Mouse (Mus musculus): Measurements from ENCODE around the gene Sst. TPM values are rescaled to one million over a fixed set of nuclear protein-coding genes. Genes with fewer than 3 reads are reported as not detected.

Sst gene
- polyA plus RNA-seq, 1 experiment from 2014 or later = 269 TPM

GRCm38 (mm10) chr16:23855242-23855641 lies 35.5 kb downstream of the Sst start:
- Histone ChIP-seq H3K36me3 (no peaks in the 10 kb centered on the region), H3K9me3 (replicated peaks) (no peaks in the 10 kb centered on the region), H3K27me3 (replicated peaks) (no peaks in the 10 kb centered on the region), H3K4me3 (replicated peaks) (no peak overlapping the region), H3K27ac (replicated peaks) (no peak overlapping the region), H3K4me1 (no peaks in the 10 kb centered on the region), H3K4me2 (no peak overlapping the region), H3K9ac (replicated peaks) (no peak overlapping the region)
- ATAC-seq (ENCODE audit: low FRiP score) = no peak
- WGBS = 80% methylated on average over 1 of the region's 1 CpGs

GRCm38 (mm10) chr16:23849720-23850119 lies 41.0 kb downstream of the Sst start:
- H3K4me1 ChIP-seq = peaks cover 6% of the 10 kb centered on the region; the same call in 1 of the 2 replicates
- no peak overlapping the region for H3K4me3 ChIP-seq (replicated peaks)
- ATAC-seq (ENCODE audit: low FRiP score) = peak; percentile 59; the same call in 1 of the 2 replicates
- peak overlapping the region; percentile 60; the same call in 1 of the 2 replicates for H3K27ac ChIP-seq (replicated peaks)
- no peak overlapping the region for H3K9ac ChIP-seq (replicated peaks)
- H3K36me3 ChIP-seq = no peaks in the 10 kb centered on the region
- no peak overlapping the region for H3K4me2 ChIP-seq
- H3K9me3 ChIP-seq (replicated peaks) = no peaks in the 10 kb centered on the region
- H3K27me3 ChIP-seq (replicated peaks) = no peaks in the 10 kb centered on the region

GRCm38 (mm10) chr16:23849176-23849575 lies 41.6 kb downstream of the Sst start:
- no peak for ATAC-seq (ENCODE audit: low FRiP score)

GRCm38 (mm10) chr16:23844622-23845021 lies 46.1 kb downstream of the Sst start:
- Histone ChIP-seq H3K9ac (replicated peaks) (no peak overlapping the region), H3K4me2 (no peak overlapping the region), H3K36me3 (no peaks in the 10 kb centered on the region), H3K27me3 (replicated peaks) (no peaks in the 10 kb centered on the region), H3K9me3 (replicated peaks) (no peaks in the 10 kb centered on the region), H3K4me1 (peaks cover 1% of the 10 kb centered on the region; the same call in 1 of the 2 replicates), H3K27ac (replicated peaks) (no peak overlapping the region), H3K4me3 (replicated peaks) (no peak overlapping the region)
- WGBS = 90% methylated on average over 7 of the region's 7 CpGs
- ATAC-seq (ENCODE audit: low FRiP score) = no peak

More at GRCm38 (mm10) chr16:23849176-23849575, 41.6 kb downstream of the Sst start:
- H3K36me3 ChIP-seq = no peaks in the 10 kb centered on the region
- no peaks in the 10 kb centered on the region for H3K9me3 ChIP-seq (replicated peaks)
- H3K4me1 ChIP-seq = peaks cover 6% of the 10 kb centered on the region; the same call in 1 of the 2 replicates
- H3K27me3 ChIP-seq (replicated peaks) = no peaks in the 10 kb centered on the region
- no peak overlapping the region for H3K9ac ChIP-seq (replicated peaks)
- H3K27ac ChIP-seq (replicated peaks) = peak overlapping the region; percentile 55; the same call in 1 of the 2 replicates
- H3K4me2 ChIP-seq = no peak overlapping the region
- H3K4me3 ChIP-seq (replicated peaks) = no peak overlapping the region

- Histone ChIP-seq H3K9ac (replicated peaks) (no peak overlapping the region), H3K36me3 (no peaks in the 10 kb centered on the region), H3K27me3 (replicated peaks) (no peaks in the 10 kb centered on the region), H3K27ac (replicated peaks) (no peak overlapping the region), H3K4me2 (no peak overlapping the region), H3K4me3 (replicated peaks) (no peak overlapping the region), H3K4me1 (peaks cover 8% of the 10 kb centered on the region), H3K9me3 (replicated peaks) (no peaks in the 10 kb centered on the region)
- 25% methylated on average over 3 of the region's 3 CpGs for WGBS
- no peak for ATAC-seq (ENCODE audit: low FRiP score)
Observed at GRCm38 (mm10) chr16:23842609-23843008, 48.1 kb downstream of the Sst start.

Other genes with a start within 250 kb of the Sst start
- not detected in 2 replicates for gene Rtp2, start 41.4 kb upstream of the Sst start, polyA plus RNA-seq (2015; fragmentation: Nextera tagmentation; extraction: Ambion mirVana)
- not detected in 2 replicates for gene Gm37419, start 97.5 kb upstream of the Sst start, polyA plus RNA-seq (2015; fragmentation: Nextera tagmentation; extraction: Ambion mirVana)
- 0.84 and 1.3 TPM in 2 replicates for gene Bcl6, start 97.9 kb upstream of the Sst start, polyA plus RNA-seq (2015; fragmentation: Nextera tagmentation; extraction: Ambion mirVana)

All from neural tube, embryonic 15.5 days (tissue).